Mouse (Mus musculus): ENCODE data around the gene Fancf. TPM values are rescaled to one million over a fixed set of nuclear protein-coding genes. Genes with fewer than 3 reads are reported as not detected.

Gene Fancf
- polyA plus RNA-seq (2014; fragmentation: Illumina TruSeq; extraction: RNeasy Lipid Tissue Mini Kit (QIAGEN cat#74804); ENCODE audit: low read depth, low replicate concordance): 6.9 TPM

GRCm38 (mm10) chr7:51862097-51862492, at the start of gene Fancf:
Gene Fancf (minus strand): TSS chr7:51862267.

GRCm38 (mm10) chr7:51861250-51862096, 594 bp downstream of the Fancf start, which contains the start of gene Gas2:
Gene Gas2 (plus strand): TSS chr7:51862015.

Other genes with a start within 250 kb of the Fancf start
- 0.38 TPM for gene Slc17a6, start 240.3 kb downstream of the Fancf start, polyA plus RNA-seq (2014; fragmentation: Illumina TruSeq; extraction: RNeasy Lipid Tissue Mini Kit (QIAGEN cat#74804); ENCODE audit: low read depth, low replicate concordance)
- gene Gas2, start 252 bp downstream of the Fancf start, polyA plus RNA-seq (2014; fragmentation: Illumina TruSeq; extraction: RNeasy Lipid Tissue Mini Kit (QIAGEN cat#74804); ENCODE audit: low read depth, low replicate concordance): 6.7 TPM
- 47.0 TPM for gene Svip, start 143.8 kb upstream of the Fancf start, polyA plus RNA-seq (2014; fragmentation: Illumina TruSeq; extraction: RNeasy Lipid Tissue Mini Kit (QIAGEN cat#74804); ENCODE audit: low read depth, low replicate concordance)
- gene 1700015G11Rik, start 153.5 kb upstream of the Fancf start, polyA plus RNA-seq (2014; fragmentation: Illumina TruSeq; extraction: RNeasy Lipid Tissue Mini Kit (QIAGEN cat#74804); ENCODE audit: low read depth, low replicate concordance): not detected

Data from sigmoid colon, adult 10 weeks (tissue).